Mouse (Mus musculus) NIH3T3 (cell line): Measurements from ENCODE around the gene Cpn2.

ENCODE experiments used
- DNase-seq: peaks from one replicate; pipeline ENCODE4 v3.0.0-alpha.2; 2012; ENCODE audit warnings: low read depth

Cpn2 gene

GRCm38 (mm10) chr16:30278406-30278805 is 11.1 kb upstream of the Cpn2 start:
- no peak for DNase-seq

- no peak for DNase-seq
Measured at GRCm38 (mm10) chr16:30275558-30276340, 8.4 kb upstream of the Cpn2 start.

GRCm38 (mm10) chr16:30273065-30273464 is 5.8 kb upstream of the Cpn2 start:
- no peak for DNase-seq

- DNase-seq, result peak; percentile 67
Measured at GRCm38 (mm10) chr16:30271941-30272595, 4.8 kb upstream of the Cpn2 start.

GRCm38 (mm10) chr16:30271223-30271761 is 4.0 kb upstream of the Cpn2 start:
- DNase-seq, result peak; percentile 79

GRCm38 (mm10) chr16:30266561-30266960 is 738 bp downstream of the Cpn2 start:
- DNase-seq, result no peak

- DNase-seq, result no peak
Measured at GRCm38 (mm10) chr16:30265611-30266010, 1.7 kb downstream of the Cpn2 start.

- DNase-seq, result peak; percentile 63
Measured at GRCm38 (mm10) chr16:30263156-30263555, 4.1 kb downstream of the Cpn2 start.

- DNase-seq, result peak; percentile 92
Measured at GRCm38 (mm10) chr16:30262664-30263063, 4.6 kb downstream of the Cpn2 start.

GRCm38 (mm10) chr16:30262157-30262556 is 5.1 kb downstream of the Cpn2 start:
- DNase-seq, result no peak

- DNase-seq, result no peak
Measured at GRCm38 (mm10) chr16:30261341-30261740, 6.0 kb downstream of the Cpn2 start.

GRCm38 (mm10) chr16:30260012-30260635 is 7.2 kb downstream of the Cpn2 start:
- DNase-seq, result no peak

GRCm38 (mm10) chr16:30259444-30259843 is 7.9 kb downstream of the Cpn2 start:
- DNase-seq, result no peak

GRCm38 (mm10) chr16:30258441-30258840 is 8.9 kb downstream of the Cpn2 start:
- no peak for DNase-seq

GRCm38 (mm10) chr16:30257718-30258117 is 9.6 kb downstream of the Cpn2 start:
- DNase-seq, result peak; percentile 54

GRCm38 (mm10) chr16:30255061-30255460 is 12.2 kb downstream of the Cpn2 start:
- no peak for DNase-seq

GRCm38 (mm10) chr16:30253900-30254299 is 13.4 kb downstream of the Cpn2 start:
- DNase-seq, result no peak

GRCm38 (mm10) chr16:30253374-30253773 is 13.9 kb downstream of the Cpn2 start:
- DNase-seq, result no peak

- peak; percentile 95 for DNase-seq
Measured at GRCm38 (mm10) chr16:30252003-30252418, 15.3 kb downstream of the Cpn2 start.

GRCm38 (mm10) chr16:30244037-30244700 is 23.1 kb downstream of the Cpn2 start:
- peak; percentile 17 for DNase-seq

GRCm38 (mm10) chr16:30241623-30242022 is 25.7 kb downstream of the Cpn2 start:
- peak; percentile 27 for DNase-seq

GRCm38 (mm10) chr16:30238791-30239190 is 28.5 kb downstream of the Cpn2 start:
- no peak for DNase-seq
